Mouse (Mus musculus): Measurements from ENCODE around the gene Crip1. TPM values are rescaled to one million over a fixed set of nuclear protein-coding genes. Genes with fewer than 3 reads are reported as not detected.
"Not testable (repeated sequence)": the region's sequence is repeated elsewhere in the genome, so short reads cannot be mapped to it uniquely, and the experiment has no call there.

Gene Crip1
- polyA plus RNA-seq, 1 experiment from 2014 or later = 63.5 TPM

DNA sequence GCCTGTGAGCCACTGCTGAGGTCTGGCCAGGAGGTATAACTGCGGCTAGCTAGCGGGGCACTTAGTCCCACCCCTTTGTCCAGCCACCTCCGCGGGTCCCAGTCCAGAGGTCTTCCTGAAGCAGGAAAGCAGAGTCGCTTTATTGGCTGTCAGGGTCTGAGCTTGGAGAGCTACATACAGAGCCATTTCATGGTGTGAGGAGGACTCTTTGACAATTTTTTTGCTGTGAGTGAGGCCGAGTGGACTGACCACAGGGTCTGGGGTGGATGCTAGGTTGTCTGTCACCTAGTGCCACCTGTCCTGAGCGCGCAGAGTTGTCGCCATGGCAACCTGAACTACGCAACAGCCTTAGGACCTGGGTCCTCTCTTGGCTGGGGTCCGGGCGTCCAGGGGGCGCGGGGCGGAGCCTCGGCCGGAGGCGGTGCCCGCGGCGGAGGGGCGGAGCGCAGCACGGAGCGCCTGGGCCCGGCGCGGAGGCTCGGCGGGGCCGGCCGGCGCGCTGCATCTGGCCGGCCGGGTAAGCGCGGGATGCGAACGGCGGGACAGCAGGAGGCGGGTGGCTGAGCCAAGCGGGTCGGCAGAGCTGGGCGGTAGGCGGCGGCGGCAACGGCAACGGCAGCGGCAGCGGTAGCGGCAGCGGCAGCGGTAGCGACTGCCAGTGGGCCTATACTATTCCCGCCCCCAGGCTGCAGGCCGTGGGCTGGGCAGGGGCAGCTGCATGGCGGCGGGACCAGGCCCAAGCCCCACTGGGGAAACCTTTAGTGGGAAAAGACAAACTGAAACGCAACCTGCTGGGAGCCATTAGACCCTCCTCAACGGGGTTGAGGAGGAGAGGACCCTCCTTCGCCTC, 39.6 kb downstream of the Crip1 start, which contains the start of gene Tmem121:
TSS of gene Tmem121 (plus strand) at position 489 of the 850 bp plus-strand sequence.
- DNase-seq (ENCODE audit: low spot score) (peak; percentile 64), ATAC-seq (replicated peaks; ENCODE audit: insufficient number of reproducible peaks, low FRiP score, low TSS enrichment, low read depth) (peak; percentile 36)
- peaks cover 4% of the 10 kb centered on the region for H3K4me1 ChIP-seq (ENCODE audit: control insufficient read depth, insufficient read depth, low read length)
- peak within 1 kb of the TSS; percentile 61 for H3K4me3 ChIP-seq (ENCODE audit: low read depth, low read length)
- peaks cover 6% of the 10 kb centered on the region for H3K36me3 ChIP-seq (replicated peaks; ENCODE audit: control insufficient read depth, insufficient read depth, low read depth, low read length)
- H3K4me2 ChIP-seq (ENCODE audit: low read depth, low read length) = peak within 1 kb of the TSS; percentile 86
- no peak within 1 kb of the TSS for H3K27ac ChIP-seq (replicated peaks; ENCODE audit: low read depth, low read length)
- 1% methylated on average over 51 of the region's 63 CpGs for WGBS
- peak within 1 kb of the TSS; percentile 76 for H3K9ac ChIP-seq (replicated peaks; ENCODE audit: low read length)
- no peaks in the 10 kb centered on the region for H3K9me3 ChIP-seq (replicated peaks; ENCODE audit: control insufficient read depth, low read length)
- peaks cover 7% of the 10 kb centered on the region for H3K27me3 ChIP-seq (ENCODE audit: control insufficient read depth, insufficient read depth, low read length)

GRCm38 (mm10) chr12:113186326-113187010, 40.4 kb downstream of the Crip1 start:
- H3K36me3 ChIP-seq (replicated peaks; ENCODE audit: control insufficient read depth, insufficient read depth, low read depth, low read length) = peaks cover 6% of the 10 kb centered on the region
- H3K9me3 ChIP-seq (replicated peaks; ENCODE audit: control insufficient read depth, low read length) = no peaks in the 10 kb centered on the region
- peaks cover 7% of the 10 kb centered on the region for H3K27me3 ChIP-seq (ENCODE audit: control insufficient read depth, insufficient read depth, low read length)
- H3K27ac ChIP-seq (replicated peaks; ENCODE audit: low read depth, low read length) = no peak overlapping the region
- ATAC-seq (replicated peaks; ENCODE audit: insufficient number of reproducible peaks, low FRiP score, low TSS enrichment, low read depth) (0 out of 2 replicates have a peak, but pooled peaks have one; percentile 1), DNase-seq (ENCODE audit: low spot score) (no peak)
- H3K4me3 ChIP-seq (ENCODE audit: low read depth, low read length) = peak overlapping the region; percentile 61
- peaks cover 4% of the 10 kb centered on the region for H3K4me1 ChIP-seq (ENCODE audit: control insufficient read depth, insufficient read depth, low read length)
- peak overlapping the region; percentile 76 for H3K9ac ChIP-seq (replicated peaks; ENCODE audit: low read length)
- WGBS = 37% methylated on average over 12 of the region's 12 CpGs
- peak overlapping the region; percentile 86 for H3K4me2 ChIP-seq (ENCODE audit: low read depth, low read length)

- ATAC-seq (replicated peaks; ENCODE audit: insufficient number of reproducible peaks, low FRiP score, low TSS enrichment, low read depth) (no peak), DNase-seq (ENCODE audit: low spot score) (no peak)
- Histone ChIP-seq H3K4me2 (ENCODE audit: low read depth, low read length) (peak overlapping the region; percentile 87), H3K27me3 (ENCODE audit: control insufficient read depth, insufficient read depth, low read length) (peaks cover 7% of the 10 kb centered on the region), H3K4me1 (ENCODE audit: control insufficient read depth, insufficient read depth, low read length) (peaks cover 4% of the 10 kb centered on the region), H3K9ac (replicated peaks; ENCODE audit: low read length) (no peak overlapping the region), H3K9me3 (replicated peaks; ENCODE audit: control insufficient read depth, low read length) (no peaks in the 10 kb centered on the region), H3K4me3 (ENCODE audit: low read depth, low read length) (no peak overlapping the region), H3K27ac (replicated peaks; ENCODE audit: low read depth, low read length) (no peak overlapping the region), H3K36me3 (replicated peaks; ENCODE audit: control insufficient read depth, insufficient read depth, low read depth, low read length) (peaks cover 6% of the 10 kb centered on the region)
- WGBS = 63% methylated on average over 4 of the region's 4 CpGs
These were observed 40.9 kb downstream of the Crip1 start for GRCm38 (mm10) chr12:113187011-113187375.

DNA sequence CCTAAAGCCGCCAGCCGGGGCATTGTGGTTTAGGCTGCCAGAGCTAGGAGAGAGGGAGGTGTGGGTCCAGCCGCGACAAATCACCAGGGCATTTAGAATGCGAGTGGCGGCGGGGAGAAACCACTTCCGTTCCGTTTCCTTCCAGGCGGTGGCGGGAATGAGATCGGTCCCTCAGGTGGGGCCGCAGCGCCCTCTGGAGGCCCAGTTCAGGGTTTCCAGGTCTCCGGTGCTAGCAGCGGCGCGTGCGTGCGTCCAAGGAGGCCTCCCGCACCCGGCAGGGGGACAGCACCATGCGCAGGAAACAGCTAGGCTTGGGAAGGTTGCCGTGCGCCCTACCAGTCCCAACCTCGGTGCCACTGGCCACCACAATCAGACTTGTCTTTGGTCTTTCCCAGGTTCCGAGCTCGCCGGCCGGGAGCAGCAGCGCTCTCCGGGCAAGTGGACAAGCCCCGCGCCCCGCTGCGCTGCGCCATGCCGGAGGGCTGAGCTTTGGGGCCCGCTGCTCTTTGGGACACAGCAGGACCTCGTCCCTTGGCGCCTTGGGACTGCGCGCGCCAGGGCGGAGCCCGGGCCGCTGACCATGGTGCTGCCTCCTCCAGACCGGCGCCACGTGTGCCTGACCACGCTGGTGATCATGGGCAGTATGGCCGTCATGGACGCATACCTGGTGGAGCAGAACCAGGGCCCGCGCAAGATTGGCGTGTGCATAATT, 41.6 kb downstream of the Crip1 start:
- DNase-seq (ENCODE audit: low spot score) = peak; percentile 91
- WGBS = 4% methylated on average over 54 of the region's 56 CpGs
- Histone ChIP-seq H3K9ac (replicated peaks; ENCODE audit: low read length) (peak overlapping the region; percentile 48), H3K27me3 (ENCODE audit: control insufficient read depth, insufficient read depth, low read length) (peaks cover 7% of the 10 kb centered on the region), H3K4me3 (ENCODE audit: low read depth, low read length) (peak overlapping the region; percentile 37), H3K36me3 (replicated peaks; ENCODE audit: control insufficient read depth, insufficient read depth, low read depth, low read length) (peaks cover 6% of the 10 kb centered on the region), H3K27ac (replicated peaks; ENCODE audit: low read depth, low read length) (no peak overlapping the region), H3K4me2 (ENCODE audit: low read depth, low read length) (peak overlapping the region; percentile 87), H3K9me3 (replicated peaks; ENCODE audit: control insufficient read depth, low read length) (no peaks in the 10 kb centered on the region), H3K4me1 (ENCODE audit: control insufficient read depth, insufficient read depth, low read length) (peaks cover 4% of the 10 kb centered on the region)
- peak; percentile 42 for ATAC-seq (replicated peaks; ENCODE audit: insufficient number of reproducible peaks, low FRiP score, low TSS enrichment, low read depth)

- peaks cover 7% of the 10 kb centered on the region for H3K27me3 ChIP-seq (ENCODE audit: control insufficient read depth, insufficient read depth, low read length)
These were observed 42.4 kb downstream of the Crip1 start for GRCm38 (mm10) chr12:113188349-113189055.

GRCm38 (mm10) chr12:113193423-113193822, 47.3 kb downstream of the Crip1 start:
- H3K9me3 ChIP-seq (replicated peaks; ENCODE audit: control insufficient read depth, low read length) = no peaks in the 10 kb centered on the region
- H3K4me3 ChIP-seq (ENCODE audit: low read depth, low read length) = no peak overlapping the region
- H3K9ac ChIP-seq (replicated peaks; ENCODE audit: low read length) = no peak overlapping the region
- no peak overlapping the region for H3K27ac ChIP-seq (replicated peaks; ENCODE audit: low read depth, low read length)
- no peaks in the 10 kb centered on the region for H3K27me3 ChIP-seq (ENCODE audit: control insufficient read depth, insufficient read depth, low read length)
- WGBS = 70% methylated on average over 2 of the region's 2 CpGs
- DNase-seq (ENCODE audit: low spot score) (no peak), ATAC-seq (replicated peaks; ENCODE audit: insufficient number of reproducible peaks, low FRiP score, low TSS enrichment, low read depth) (no peak)
- no peak overlapping the region for H3K4me2 ChIP-seq (ENCODE audit: low read depth, low read length)
- no peaks in the 10 kb centered on the region; the same call in 1 of the 2 replicates for H3K4me1 ChIP-seq (ENCODE audit: control insufficient read depth, insufficient read depth, low read length)
- H3K36me3 ChIP-seq (replicated peaks; ENCODE audit: control insufficient read depth, insufficient read depth, low read depth, low read length) = peaks cover 6% of the 10 kb centered on the region

More at GRCm38 (mm10) chr12:113188349-113189055, 42.4 kb downstream of the Crip1 start:
- H3K27ac ChIP-seq (replicated peaks; ENCODE audit: low read depth, low read length) = no peak overlapping the region
- ATAC-seq (replicated peaks; ENCODE audit: insufficient number of reproducible peaks, low FRiP score, low TSS enrichment, low read depth) (no peak), DNase-seq (ENCODE audit: low spot score) (no peak)
- peaks cover 4% of the 10 kb centered on the region for H3K4me1 ChIP-seq (ENCODE audit: control insufficient read depth, insufficient read depth, low read length)
- no peak overlapping the region for H3K9ac ChIP-seq (replicated peaks; ENCODE audit: low read length)
- H3K4me3 ChIP-seq (ENCODE audit: low read depth, low read length) = no peak overlapping the region
- 90% methylated on average over 51 of the region's 51 CpGs for WGBS
- peak overlapping the region; percentile 87; the same call in 1 of the 2 replicates for H3K4me2 ChIP-seq (ENCODE audit: low read depth, low read length)
- peaks cover 6% of the 10 kb centered on the region for H3K36me3 ChIP-seq (replicated peaks; ENCODE audit: control insufficient read depth, insufficient read depth, low read depth, low read length)
- H3K9me3 ChIP-seq (replicated peaks; ENCODE audit: control insufficient read depth, low read length) = no peaks in the 10 kb centered on the region

DNA sequence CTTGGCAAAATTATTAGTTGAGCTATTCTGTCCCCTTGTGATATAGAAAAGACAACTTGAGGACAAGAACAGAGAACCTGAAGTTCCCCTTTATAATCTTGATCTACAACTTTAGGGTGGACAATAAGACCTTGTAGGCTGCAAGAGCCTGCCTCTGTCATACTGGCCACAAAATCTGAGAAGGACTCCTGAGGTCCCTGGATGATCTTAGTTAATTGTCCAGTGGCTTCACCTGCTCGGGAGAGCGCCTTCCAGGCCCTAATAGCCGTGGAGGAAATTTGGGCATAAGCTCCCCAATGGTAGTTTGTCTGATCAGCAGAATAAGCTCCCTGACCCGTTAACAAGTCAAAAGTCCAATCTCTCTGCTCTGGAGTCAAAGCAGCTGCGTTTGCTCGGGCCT, 53.0 kb downstream of the Crip1 start:
- not testable (repeated sequence) for H3K27ac ChIP-seq (replicated peaks; ENCODE audit: low read depth, low read length); H3K9me3 ChIP-seq (replicated peaks; ENCODE audit: control insufficient read depth, low read length); H3K4me3 ChIP-seq (ENCODE audit: low read depth, low read length); H3K36me3 ChIP-seq (replicated peaks; ENCODE audit: control insufficient read depth, insufficient read depth, low read depth, low read length); H3K4me2 ChIP-seq (ENCODE audit: low read depth, low read length); H3K27me3 ChIP-seq (ENCODE audit: control insufficient read depth, insufficient read depth, low read length); H3K4me1 ChIP-seq (ENCODE audit: control insufficient read depth, insufficient read depth, low read length); H3K9ac ChIP-seq (replicated peaks; ENCODE audit: low read length); ATAC-seq (replicated peaks; ENCODE audit: insufficient number of reproducible peaks, low FRiP score, low TSS enrichment, low read depth); DNase-seq (ENCODE audit: low spot score)
- 87% methylated on average over 3 of the region's 6 CpGs for WGBS
